Mouse (Mus musculus) T-helper 1 cell (primary cell): ENCODE data around the gene Fchsd2.

Experiments used
- in situ Hi-C: fragments of 300-600 bp; cut with MboI, MseI; formaldehyde crosslinking; loops from one replicate; pipeline ENCODE4 v1.15.1; 2025; ENCODE audit warnings: high pct_unique_total_duplicates

The Fchsd2 gene

DNA sequence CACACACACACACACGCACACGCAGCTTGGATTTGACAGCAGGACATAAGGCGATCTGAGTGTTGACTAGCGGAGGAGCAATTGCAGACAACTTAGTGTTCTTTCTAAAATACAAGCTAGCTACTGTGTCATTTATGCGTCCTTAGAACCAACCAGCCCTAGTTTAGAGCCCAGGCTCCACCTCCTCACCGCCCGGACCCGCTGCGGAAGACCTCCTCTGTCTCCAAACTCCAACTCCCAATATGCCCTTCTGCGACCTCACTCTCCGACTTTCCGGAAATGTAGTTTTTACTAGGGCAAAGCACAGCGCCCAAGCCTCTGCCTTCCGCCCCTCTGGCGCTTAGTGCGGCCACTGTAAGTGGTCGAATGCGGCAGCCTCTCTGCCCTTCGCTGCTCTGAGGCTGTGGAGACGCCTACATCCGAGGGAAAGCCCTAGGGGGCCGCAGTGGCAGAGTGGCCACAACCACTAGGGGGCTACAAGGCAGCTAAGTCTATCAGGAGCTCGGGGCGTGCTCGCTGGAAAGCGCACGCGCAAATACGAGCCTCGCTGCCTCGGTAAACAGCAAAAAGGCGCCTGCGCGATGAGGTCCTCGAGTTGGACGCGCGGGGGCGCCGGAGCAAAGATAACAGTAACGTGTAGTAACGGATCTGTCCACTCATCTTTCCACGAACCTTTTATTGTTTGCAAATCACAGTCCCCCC is 217.8 kb downstream of the Fchsd2 start:
- in situ Hi-C loops, result loop anchor here (10.0 kb wide), 1 partner anchor 64 kb away; no protein-coding TSS in a partner anchor

DNA sequence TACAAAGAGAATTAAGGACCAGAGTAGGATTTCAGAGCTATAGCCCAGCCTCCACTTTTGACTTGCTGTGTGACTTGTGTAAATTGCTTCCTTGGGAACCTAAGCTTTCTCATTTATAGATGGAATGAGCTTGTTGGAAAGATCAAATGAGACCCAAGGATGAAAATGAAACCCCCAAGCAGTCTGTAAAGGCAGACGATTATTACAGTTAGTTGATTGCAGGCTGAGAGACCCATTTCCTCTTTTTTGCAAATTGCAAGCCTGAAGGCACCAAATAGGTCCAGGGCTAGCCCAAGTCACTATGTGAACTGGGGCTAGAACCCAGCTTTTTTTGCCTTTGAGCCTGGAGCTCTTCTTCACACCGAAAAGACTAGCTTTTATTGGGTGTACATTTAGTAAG is 218.4 kb downstream of the Fchsd2 start:
- in situ Hi-C loops, result loop anchor here (10.0 kb wide), 1 partner anchor 64 kb away; no protein-coding TSS in a partner anchor

DNA sequence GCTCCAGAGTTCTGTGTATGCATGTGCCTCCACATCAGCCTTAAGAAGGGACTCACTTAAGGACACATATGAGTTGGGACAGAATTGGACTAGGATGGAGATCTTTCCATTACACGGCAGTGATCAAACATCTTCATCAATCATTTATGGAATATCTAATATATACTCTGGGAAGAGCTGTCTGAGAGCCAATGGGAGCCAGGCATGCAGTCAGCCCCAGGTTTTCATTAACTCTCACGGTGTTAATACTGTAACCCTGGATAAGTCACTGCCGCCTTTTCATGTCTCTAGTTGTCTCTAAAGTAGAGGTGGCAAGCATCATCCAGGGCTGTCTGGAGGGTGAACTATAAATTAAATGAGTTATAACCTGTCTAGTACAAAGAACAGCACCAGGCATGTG is 220.4 kb downstream of the Fchsd2 start:
- in situ Hi-C loops, result loop anchor here (10.0 kb wide), 1 partner anchor 62 kb away; no protein-coding TSS in a partner anchor

DNA sequence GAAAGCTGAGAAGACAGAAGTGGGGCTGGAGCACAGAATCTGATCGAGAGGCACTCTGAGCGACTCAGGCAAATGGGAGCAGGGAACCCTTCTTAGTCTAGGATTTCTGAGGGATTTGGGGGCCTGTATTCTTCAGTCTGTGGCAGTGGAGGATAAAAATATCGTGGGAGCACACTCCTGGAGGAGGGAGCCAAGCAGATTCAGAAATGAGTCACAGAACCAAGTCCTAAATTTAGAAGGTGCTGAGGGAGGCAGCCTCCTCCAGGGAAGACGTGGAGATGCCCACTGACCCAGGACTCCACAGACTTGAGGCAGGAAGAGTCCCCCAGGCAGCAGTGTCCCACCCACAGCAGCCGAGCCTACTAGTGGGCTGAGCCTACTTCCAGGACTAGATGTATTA is 221.7 kb downstream of the Fchsd2 start:
- in situ Hi-C loops, result loop anchor here (10.0 kb wide), 1 partner anchor 60 kb away; no protein-coding TSS in a partner anchor

DNA sequence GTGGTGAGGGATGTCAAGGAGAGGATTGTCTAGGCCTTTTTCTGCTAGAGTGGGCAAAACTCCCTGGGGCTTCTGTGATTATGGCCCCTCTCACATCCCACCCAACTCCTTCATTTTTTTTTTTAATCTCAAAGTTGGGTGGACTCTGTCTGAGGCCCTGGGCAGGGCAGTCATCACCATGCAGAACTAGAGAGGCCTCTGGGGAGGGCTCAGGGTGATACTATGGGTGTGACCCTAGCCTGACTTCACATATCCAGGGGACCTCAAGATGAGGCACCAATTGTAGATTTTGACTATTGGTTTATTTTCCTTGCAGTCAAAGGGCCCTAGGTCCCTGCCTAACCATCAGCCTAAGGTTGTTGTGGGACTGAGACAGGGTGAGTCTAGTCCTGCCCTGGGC is 223.0 kb downstream of the Fchsd2 start:
- in situ Hi-C loops, result loop anchor here (10.0 kb wide), 1 partner anchor 59 kb away; no protein-coding TSS in a partner anchor

DNA sequence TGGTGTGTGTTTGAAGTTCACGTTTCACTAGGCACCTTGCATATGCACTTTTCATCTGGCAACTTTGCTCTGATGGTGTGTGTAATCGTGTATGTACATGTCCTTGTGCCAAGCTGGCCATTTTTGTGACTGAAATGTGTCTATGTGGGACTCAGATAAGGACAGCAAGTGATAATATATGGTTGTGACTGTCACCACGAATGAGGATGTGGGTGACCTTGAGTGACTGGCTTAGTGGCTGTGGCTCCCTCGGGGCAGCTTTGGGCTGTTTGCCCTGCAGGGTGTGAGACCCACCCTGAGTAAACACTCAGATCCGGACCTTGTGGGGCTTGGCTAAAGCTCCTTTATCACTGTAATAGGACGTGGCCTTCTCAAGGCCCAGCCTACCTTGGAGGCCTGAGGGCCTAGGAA is 223.9 kb downstream of the Fchsd2 start:
- in situ Hi-C loops, result loop anchor here (10.0 kb wide), 1 partner anchor 58 kb away; no protein-coding TSS in a partner anchor

DNA sequence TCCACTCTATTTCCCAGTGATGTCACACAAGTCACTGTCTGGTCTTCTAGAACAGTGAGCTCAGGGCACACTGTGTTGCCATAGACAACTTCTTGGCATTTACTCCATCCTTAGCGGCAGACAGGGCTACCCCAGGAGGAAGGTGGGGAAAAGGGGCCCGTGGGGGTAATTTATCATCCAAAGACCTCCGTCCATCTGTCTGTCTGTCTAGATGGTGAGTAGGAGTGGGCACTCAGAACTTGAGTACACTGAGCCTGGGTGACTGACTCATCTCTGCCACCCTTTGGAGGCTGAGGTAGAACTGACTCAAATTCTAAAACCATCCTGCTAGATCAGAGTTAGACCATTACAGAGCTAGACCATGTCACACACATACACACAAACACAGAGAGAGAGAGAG is 224.4 kb downstream of the Fchsd2 start, which contains the start of gene Stard10:
Gene Stard10 (plus strand): TSS at position 73 of the 400 bp plus-strand sequence.
- in situ Hi-C loops, result loop anchor here (10.0 kb wide), 1 partner anchor 58 kb away; no protein-coding TSS in a partner anchor

DNA sequence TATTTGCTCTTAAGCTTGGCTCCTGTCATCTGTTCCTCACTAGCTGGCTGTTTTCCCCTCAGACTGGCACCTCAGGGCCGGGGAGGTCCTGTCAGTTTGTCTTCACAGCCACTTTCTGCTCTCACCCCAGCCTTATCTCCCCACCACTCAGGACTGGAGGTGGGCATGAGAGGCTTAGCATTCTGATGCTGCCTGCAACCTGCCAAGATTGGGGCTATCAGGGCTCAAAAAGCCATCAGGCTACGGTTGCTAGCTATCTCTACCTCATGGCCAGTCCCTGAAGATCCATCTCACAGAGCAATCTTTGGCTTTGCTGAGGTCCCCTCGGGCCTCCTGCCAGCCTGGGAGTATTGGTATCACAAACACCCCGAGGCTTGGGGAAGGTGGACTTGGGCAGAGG is 226.2 kb downstream of the Fchsd2 start:
- in situ Hi-C loops, result loop anchor here (10.0 kb wide), 1 partner anchor 56 kb away; no protein-coding TSS in a partner anchor

DNA sequence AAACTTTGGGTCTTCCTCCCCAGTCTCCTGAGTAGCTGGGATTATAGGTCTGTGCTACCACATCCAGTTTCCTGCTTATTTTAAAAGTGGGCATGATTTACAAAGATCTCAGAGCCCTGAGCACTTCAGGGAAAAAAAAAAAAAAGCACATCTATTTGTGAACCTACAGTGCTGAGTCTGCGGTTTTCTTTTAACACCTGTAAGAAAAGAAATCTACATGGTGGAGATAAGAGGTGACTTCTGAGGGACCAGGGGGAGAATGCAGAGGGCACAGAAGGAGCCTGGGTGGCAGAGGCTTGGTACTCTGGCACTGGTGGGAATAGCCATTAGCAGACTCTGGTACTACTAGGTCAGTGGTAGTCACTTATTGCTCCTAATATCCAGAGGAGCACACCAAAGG is 227.1 kb downstream of the Fchsd2 start:
- in situ Hi-C loops, result loop anchor here (10.0 kb wide), 1 partner anchor 55 kb away; no protein-coding TSS in a partner anchor

DNA sequence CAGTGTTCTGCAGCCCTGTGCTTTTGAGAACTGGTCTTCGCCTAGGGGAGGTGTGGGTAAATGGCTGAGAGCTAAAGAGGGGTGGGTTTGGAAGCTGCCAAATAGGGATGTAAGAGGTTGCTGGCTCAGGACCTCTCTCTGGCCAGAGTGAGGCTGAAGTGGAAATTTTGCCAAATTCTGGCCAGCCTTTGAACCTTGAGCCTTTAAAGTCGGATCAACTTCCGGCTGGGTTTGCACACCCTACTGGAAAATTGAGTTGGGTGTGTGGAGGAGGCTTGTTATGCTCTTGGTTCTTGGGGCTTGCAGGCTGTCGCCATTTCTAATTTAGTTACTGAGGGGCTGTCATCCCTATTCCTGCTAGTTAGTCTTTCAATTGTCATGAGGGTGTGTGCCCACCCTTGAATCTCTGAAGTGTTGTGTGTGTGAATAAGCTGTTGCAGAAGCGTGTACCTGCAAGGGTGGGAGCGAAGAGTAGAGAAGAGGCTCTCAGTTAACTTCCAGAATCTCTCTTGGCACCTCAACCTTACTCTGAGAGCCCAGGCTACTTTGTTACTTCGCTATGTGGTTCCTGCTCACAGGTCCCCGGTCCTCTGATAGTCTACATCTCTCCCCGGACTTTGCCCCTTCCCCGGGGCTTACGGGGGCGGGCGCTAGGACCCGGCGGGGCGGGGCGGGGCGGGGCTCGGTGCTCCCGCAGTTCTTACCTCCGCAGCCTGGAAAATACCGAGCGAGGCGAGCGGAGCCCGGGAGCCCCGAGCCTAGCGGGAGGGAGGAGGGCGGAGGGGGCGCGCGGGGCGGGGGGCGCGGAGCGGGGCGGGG is 227.9 kb downstream of the Fchsd2 start:
- in situ Hi-C loops, result no loop called here

DNA sequence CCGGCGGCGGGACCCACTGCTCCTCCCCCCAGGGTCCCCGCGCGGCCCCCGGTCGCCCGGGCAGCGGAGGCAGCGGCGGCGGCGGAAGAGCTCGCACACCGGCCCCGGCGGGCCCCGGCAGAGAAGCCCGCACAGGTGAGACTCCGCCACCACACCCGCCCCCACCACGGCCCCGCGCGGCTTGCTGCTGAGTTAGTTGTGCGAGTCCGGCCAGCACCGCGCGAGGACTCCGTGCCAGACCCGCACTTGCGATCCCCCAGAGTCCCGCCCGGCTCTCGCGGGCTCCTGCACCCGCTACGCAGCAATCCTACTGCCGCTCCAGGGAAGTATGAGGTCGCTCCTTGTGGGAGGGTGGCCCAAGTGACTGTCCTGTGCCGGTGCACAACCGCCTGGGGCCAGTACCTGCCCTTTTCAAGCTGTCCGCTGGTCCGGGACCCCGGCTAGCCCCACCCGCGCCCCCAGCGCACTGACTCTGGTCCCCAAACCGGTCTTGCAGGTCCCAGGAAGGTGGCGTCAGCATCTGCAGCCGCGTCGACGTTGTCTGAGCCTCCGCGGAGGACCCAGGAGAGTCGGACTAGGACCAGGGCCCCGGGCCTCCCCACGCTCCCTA is 228.7 kb downstream of the Fchsd2 start:
- in situ Hi-C loops, result no loop called here

DNA sequence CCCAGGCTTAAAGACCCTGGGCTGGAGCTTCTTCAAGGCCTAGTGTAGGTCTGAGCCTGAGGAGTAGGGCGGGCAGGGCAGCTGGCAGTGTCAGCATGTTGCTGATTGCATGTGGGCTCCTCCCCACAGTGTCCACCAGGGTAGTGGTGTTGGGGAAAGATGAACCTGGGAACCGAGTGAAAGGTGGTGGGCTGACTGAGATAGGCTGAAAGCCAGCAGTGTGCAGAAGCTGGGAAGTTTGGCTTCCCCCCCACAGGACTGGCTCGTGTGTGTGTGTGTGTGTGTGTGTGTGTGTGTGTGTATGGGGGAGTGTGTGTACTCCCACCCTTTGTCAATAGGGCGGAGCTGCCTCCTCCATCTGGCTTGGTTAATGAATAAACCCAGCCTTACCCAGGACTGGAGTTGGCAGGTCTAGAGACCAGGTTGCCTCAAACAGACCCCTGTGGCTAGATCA is 230.5 kb downstream of the Fchsd2 start:
- in situ Hi-C loops, result no loop called here

DNA sequence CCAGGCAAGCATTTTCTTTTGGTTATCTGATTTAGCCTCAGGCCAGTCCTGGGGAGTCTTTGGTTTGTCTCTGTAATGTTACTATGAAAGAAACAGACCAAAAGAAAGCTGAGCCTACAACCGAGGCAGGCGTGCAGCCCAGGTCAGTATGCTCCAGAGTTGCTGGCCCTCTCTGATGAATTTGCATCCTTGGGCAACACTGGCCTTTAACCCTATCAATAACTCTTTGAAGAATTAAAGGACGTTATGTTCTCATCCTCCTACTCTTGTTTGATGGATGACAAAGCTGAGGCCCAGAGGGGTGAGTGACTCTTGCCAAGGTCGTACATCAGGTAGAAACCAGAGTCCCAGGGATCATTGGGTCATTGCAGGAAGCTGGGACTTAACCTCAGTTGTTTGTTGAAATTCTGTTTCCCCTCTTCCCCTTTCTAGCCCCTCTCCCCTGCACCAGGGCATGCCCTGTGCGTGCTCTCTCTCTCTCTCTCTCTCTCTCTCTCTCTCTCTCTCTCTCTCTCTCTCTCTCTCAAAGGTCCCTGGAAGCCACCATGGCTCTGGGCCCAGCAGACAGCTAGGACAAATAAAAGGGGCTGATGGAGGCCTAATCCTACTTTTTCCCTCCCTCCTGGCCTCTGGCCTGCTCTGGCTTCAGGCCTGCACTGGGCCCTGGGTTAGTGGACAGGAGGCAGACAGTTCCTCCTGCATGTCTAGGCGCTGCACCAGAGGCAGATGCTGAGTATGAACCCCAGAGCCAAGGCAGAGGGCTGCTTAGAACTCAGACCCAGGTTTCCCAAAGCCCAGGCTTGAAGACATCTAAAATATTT is 231.7 kb downstream of the Fchsd2 start:
- in situ Hi-C loops, result no loop called here

DNA sequence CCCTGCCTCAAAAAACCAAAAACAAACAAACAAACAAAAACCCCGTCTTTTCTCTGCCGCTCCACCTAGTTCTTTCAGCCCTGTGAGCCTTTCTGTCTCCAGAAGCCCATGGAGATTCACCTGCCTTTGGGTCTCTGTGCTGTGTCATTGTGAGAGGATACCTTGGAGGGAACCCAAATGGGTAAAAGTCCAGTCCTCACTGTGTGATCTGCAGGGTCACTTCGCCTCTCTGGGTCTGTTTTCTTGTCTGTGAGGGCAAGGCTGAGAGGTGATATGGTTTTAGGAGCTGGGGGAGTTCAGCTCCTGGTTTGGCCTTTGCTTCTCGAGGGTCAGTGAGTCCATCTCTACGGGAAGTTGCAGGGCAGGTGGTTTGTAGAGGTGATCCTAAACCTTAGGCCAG is 233.3 kb downstream of the Fchsd2 start:
- in situ Hi-C loops, result no loop called here

DNA sequence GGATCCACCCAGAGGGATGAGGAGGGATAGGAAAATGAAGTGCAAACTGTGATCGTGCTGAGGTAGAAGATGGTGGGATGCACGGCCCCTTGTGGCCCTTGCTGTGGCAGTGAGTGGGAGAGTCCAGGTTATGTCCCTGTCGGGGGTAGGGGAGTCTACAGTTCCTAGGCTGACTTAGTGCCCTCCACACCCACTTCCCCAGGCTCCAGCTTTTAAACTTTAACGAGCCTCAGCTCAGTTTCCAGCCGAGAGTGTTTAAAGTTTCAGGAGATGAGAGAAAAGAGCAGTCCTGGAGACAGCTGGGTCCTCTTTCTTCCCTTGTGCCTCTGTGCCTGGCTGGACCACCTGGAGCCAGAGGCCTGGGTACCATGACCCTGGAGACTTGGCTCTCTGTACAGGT is 234.6 kb downstream of the Fchsd2 start:
- in situ Hi-C loops, result no loop called here

DNA sequence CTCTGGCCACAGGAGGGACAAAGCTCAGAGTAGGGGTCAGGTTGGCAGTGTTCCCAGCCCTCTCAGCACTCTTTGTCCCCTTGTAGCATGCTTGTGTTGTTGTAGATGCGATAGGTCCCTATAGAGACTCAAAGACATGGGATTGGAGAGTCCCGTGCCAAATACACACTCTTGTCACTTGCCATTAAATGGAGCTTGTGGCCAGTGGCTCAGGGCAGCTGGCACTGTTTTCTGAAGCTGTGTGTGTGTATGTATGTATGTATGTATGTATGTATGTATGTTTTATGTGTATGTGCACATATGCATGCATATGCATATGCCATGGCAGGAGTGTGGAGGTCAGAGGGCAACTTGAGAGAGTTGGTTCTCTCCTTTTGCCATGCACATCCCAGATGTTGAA is 235.1 kb downstream of the Fchsd2 start:
- in situ Hi-C loops, result no loop called here

DNA sequence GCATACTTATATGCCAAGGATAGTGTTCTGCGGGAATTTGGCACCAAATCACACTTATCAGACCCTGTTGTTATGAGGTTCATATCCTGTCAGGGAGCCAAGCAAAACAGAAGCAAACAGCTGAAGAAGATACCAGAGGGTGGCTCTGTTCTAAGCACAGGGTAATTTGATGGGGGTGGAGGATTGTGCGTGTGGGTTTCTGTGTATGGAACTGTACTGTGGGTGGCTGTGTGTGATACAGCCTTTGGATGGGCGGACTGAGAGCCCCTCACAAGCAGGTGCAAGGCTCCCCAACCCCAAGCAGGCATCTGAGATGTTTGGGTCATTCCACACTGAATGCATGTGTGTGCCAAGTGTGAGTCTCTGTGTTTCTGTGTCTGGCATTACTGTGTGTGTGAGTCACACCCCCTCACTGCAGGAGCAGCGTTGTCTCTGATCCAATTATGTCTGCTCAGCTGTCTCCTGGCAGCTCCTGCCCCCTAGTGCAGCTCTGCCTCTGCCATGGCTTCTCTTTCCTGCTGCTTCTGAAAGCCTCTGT is 236.0 kb downstream of the Fchsd2 start:
- in situ Hi-C loops, result no loop called here

DNA sequence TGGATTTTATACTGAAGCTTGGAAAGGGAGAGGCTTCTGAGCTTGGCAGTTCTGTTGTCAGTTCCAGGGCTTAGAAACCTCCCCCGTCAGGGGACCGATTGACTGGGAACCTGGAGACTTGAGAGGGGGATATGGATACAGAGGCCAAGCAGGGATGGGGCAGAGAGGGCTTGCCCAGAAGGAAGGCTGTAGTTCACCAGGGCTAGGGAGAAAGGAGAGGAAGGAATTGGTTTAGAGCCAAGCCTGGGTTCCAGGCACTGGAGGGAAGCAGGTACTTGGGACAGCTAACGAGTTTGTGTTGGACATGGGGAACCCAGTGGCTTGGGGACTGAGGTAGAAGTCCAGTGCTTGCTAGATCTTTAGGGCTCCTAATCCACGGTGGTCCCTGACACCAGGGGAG is 236.9 kb downstream of the Fchsd2 start:
- in situ Hi-C loops, result no loop called here

DNA sequence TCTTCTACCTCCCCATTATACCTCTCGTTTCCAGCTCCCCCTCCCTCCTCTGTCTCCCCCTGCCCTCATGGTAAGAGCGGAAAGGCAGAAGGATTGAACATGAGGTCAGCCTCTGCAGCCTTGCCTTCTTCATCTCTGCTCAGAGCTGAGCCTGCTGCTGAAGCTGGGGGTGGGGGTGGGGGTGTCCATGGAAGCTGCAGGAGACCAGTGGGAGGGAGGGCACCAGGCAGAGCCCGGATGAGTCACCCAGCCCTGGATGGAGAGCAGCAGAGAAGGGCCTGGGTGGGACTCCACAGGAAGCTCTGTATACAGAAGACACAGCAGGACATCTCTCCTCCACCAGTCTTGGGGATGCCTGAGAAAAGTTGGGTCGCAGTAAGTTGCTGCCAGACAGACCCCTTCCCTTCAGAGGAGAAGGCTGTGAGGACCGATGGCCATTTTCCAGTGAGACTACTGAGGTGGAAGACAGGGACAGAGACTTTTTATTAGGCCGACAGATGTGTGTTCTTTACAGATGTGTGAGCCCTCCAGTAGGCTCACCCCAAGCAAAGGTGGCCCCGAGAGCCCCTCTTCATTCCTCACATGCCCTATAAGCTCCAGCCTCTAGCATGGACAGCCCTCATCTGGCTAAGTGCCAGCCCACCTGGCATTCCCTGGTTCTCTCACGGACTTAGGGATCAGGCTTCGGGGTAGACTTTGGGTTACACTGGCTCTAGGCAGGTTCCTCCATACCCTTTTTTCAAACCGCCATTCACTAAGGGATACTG is 237.6 kb downstream of the Fchsd2 start:
- in situ Hi-C loops, result no loop called here

DNA sequence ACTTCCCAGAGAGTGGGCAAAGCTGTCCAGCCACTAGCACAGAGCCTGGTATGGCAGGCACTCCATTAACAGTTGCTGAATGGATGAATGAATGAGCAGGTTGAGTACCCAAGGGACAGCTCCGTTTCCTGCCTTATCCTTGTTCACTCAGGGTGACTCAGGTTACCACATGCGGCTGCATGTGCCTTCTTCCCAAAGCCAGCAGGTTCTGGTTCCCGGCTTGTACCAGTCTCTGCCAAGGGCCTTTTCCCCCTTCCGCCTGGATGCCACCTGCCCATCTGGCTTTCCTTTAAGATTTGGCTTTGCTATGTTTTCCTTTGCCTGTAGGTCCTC is 238.1 kb downstream of the Fchsd2 start:
- in situ Hi-C loops, result no loop called here
